Mouse (Mus musculus) C2C12 (cell line): ENCODE data around the gene Zfp579. TPM values are rescaled to one million over a fixed set of nuclear protein-coding genes. Genes with fewer than 3 reads are reported as not detected.

Experiments
- H3K27me3 ChIP-seq: one replicate; pipeline ENCODE4 v1.6.1; 2011; ENCODE audit not compliant: control insufficient read depth, insufficient read depth, insufficient read length
- H3K36me3 ChIP-seq: one replicate; pipeline ENCODE4 v1.6.1; 2011; ENCODE audit not compliant: control insufficient read depth, insufficient read depth
- H3K4me3 ChIP-seq: one replicate; pipeline ENCODE4 v1.5.1; 2011; ENCODE audit warnings: mild to moderate bottlenecking, control low read depth; ENCODE audit not compliant: poor library complexity, insufficient read depth, severe bottlenecking
- H3K79me2 ChIP-seq: one replicate; pipeline ENCODE4 v1.6.1; 2011; ENCODE audit not compliant: control insufficient read depth, insufficient read depth
- H3K79me3 ChIP-seq: one replicate; pipeline ENCODE4 v1.6.1; 2011; ENCODE audit warnings: low read depth, control low read depth
- H3ac ChIP-seq: one replicate; pipeline ENCODE3; 2011; ENCODE audit warnings: low read depth; ENCODE audit not compliant: control insufficient read depth, insufficient read length
- CEBPB ChIP-seq: IDR thresholded peaks from one replicate; pipeline ENCODE4 v1.6.1; 2011; ENCODE audit warnings: low read depth, mild to moderate bottlenecking, control low read depth, moderate library complexity
- CTCF ChIP-seq: IDR thresholded peaks from one replicate; pipeline ENCODE4 v1.5.1; 2011; ENCODE audit not compliant: control insufficient read depth, insufficient read depth, insufficient read length
- FOSL1 ChIP-seq: IDR thresholded peaks from one replicate; pipeline ENCODE4 v1.8.0; 2011; ENCODE audit warnings: mild to moderate bottlenecking, low read length; ENCODE audit not compliant: poor library complexity, insufficient read depth, severe bottlenecking
- MAX ChIP-seq: IDR thresholded peaks from one replicate; pipeline ENCODE4 v1.6.1; 2011; ENCODE audit warnings: mild to moderate bottlenecking, control low read depth
- MYOD1 ChIP-seq: IDR thresholded peaks from one replicate; pipeline ENCODE4 v1.6.1; 2011; ENCODE audit warnings: low read depth; ENCODE audit not compliant: control insufficient read depth, insufficient read length
- MYOG ChIP-seq: IDR thresholded peaks from one replicate; pipeline ENCODE4 v1.6.1; 2011; ENCODE audit not compliant: control insufficient read depth, insufficient read length; ENCODE audit errors: extremely low read depth
- USF1 ChIP-seq: IDR thresholded peaks from one replicate; pipeline ENCODE4 v1.6.1; 2011; ENCODE audit warnings: low read depth, mild to moderate bottlenecking, control low read depth, moderate library complexity
- polyA plus RNA-seq: library from polyadenylated mRNA; unstranded; fragments of >200 nt; fragmentation: generic; extraction: Trizol; gene quantifications from one replicate; pipeline ENCODE4 v1.2.1, GENCODE M21; 2012; ENCODE audit warnings: missing spikeins

Gene Zfp579
- polyA plus RNA-seq, 1 experiment = 10.1 TPM

DNA sequence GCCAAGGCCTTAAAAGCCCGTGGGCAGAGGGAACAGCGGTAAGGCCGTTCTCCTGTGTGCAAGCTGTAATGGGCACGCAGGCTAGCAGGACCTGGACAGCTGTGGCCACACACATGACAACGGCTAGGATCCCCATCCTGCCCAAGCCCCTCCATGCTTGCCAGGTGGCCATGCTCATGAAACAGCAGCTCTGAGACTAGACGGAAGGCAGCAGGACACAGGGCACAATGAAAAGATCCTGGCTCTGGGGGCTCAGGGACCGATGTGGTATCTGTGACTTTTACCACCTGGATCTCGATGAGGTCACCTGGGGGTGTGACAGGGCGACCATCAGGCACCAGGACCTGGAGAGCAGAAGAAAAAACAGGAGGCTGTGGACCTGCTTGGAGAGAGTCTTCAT, 40.2 kb upstream of the Zfp579 start:
- TF ChIP-seq CTCF = no peak
- TF ChIP-seq FOSL1 = no peak
- no peak for TF ChIP-seq MYOD1
- no peak for TF ChIP-seq CEBPB
- no peak for TF ChIP-seq USF1
- no peak for TF ChIP-seq MYOG
- TF ChIP-seq MAX = no peak
- Histone ChIP-seq H3K79me2 (no peaks in the 10 kb centered on the region), H3K79me3 (peaks cover 1% of the 10 kb centered on the region), H3ac (no peak overlapping the region), H3K27me3 (no peaks in the 10 kb centered on the region), H3K4me3 (no peak overlapping the region), H3K36me3 (peaks cover 24% of the 10 kb centered on the region)

DNA sequence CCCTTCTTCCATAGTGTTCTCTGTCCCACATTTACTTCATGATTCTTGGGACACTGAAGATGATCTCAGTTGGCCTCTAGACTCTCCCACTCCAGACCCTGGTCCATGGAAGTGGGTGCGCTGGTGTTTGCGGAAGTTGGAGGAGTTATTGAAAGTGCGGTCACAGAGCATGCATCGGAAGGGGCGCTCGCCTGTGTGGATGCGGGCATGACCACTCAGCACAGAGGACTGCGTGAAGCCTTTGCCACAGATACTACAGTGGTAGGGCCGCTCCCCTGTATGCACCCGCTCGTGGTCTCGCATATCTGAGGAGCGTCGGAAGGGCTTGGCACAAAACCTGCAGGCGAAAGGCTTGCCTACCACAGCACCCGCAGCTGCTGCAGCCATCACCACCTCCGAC, 39.7 kb upstream of the Zfp579 start:
- TF ChIP-seq CTCF = no peak
- no peak for TF ChIP-seq USF1
- no peak for TF ChIP-seq MYOG
- no peak for TF ChIP-seq FOSL1
- no peak for TF ChIP-seq CEBPB
- TF ChIP-seq MAX = no peak
- TF ChIP-seq MYOD1 = no peak
- Histone ChIP-seq H3K27me3 (no peaks in the 10 kb centered on the region), H3K36me3 (peaks cover 29% of the 10 kb centered on the region), H3K79me3 (peaks cover 1% of the 10 kb centered on the region), H3K79me2 (no peaks in the 10 kb centered on the region), H3ac (no peak overlapping the region), H3K4me3 (no peak overlapping the region)

DNA sequence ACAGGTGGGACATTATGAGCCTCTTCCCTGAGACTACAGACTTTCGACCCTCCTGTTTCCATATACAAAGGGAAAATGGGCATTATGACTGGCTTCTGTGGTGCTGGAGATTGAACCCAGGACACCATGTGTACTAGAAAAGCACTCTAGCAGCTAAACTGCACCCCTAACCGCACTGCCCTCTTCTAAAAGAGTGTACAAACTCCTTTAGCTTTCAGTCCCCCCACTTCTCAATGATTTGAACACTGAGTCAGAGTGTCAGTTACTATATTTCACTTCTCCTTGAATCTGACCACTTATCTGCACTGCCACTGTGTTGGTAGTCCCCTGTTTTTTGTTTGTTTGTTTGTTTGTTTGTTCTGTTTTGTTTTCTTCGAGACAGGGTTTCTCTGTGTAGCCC, 37.9 kb upstream of the Zfp579 start, which contains the start of gene 4632433K11Rik:
Gene 4632433K11Rik (plus strand): TSS at position 301 of the 400 bp plus-strand sequence.
- peaks cover 45% of the 10 kb centered on the region for H3K36me3 ChIP-seq
- TF ChIP-seq MYOG = no peak
- TF ChIP-seq CTCF = no peak
- no peak for TF ChIP-seq FOSL1
- TF ChIP-seq MYOD1 = no peak

GRCm38 (mm10) chr7:5031496-5031895, 35.5 kb upstream of the Zfp579 start:
- Histone ChIP-seq H3K79me2 (peaks cover 3% of the 10 kb centered on the region), H3K36me3 (peaks cover 59% of the 10 kb centered on the region), H3ac (no peak overlapping the region), H3K4me3 (no peak overlapping the region), H3K27me3 (no peaks in the 10 kb centered on the region), H3K79me3 (peaks cover 1% of the 10 kb centered on the region)
- TF ChIP-seq USF1 (no peak), MAX (no peak)

More for the DNA sequence above, 37.9 kb upstream of the Zfp579 start, which contains the start of gene 4632433K11Rik:
- Histone ChIP-seq H3K4me3 (no peak within 1 kb of the TSS), H3K79me2 (no peaks in the 10 kb centered on the region), H3ac (no peak within 1 kb of the TSS), H3K27me3 (no peaks in the 10 kb centered on the region), H3K79me3 (peaks cover 1% of the 10 kb centered on the region)

DNA sequence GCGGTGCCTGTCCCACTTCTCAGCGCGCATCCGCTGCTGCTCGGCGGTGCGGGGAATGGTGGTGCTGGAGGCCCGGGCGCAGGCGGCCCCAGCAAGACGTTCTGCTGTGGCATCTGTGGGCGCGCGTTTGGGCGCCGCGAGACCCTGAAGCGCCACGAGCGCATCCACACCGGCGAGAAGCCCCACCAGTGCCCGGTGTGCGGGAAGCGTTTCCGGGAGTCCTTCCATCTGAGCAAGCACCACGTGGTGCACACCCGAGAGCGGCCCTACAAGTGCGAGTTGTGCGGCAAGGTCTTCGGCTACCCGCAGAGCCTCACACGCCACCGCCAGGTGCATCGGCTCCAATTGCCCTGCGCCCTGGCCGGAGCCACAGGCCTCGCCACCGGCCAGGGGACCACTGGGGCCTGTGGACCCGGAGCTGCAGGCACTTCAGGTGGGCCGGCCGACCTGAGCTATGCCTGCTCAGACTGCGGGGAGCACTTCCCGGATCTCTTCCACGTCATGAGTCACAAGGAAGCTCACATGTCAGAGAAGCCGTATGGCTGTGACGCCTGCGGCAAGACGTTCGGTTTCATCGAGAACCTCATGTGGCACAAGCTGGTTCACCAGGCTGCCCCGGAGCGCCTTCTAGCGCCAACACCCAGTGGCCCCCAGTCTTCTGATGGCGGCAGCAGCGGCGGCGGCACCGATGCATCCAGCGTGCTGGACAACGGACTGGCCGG, 34.8 kb upstream of the Zfp579 start:
- H3ac ChIP-seq = no peak overlapping the region
- H3K27me3 ChIP-seq = no peaks in the 10 kb centered on the region
- no peak overlapping the region for H3K4me3 ChIP-seq
- H3K36me3 ChIP-seq = peaks cover 66% of the 10 kb centered on the region
- H3K79me3 ChIP-seq = peaks cover 3% of the 10 kb centered on the region
- TF ChIP-seq MYOG = no peak
- no peak for TF ChIP-seq CTCF
- TF ChIP-seq FOSL1 = no peak
- no peak for TF ChIP-seq MAX
- no peak for TF ChIP-seq CEBPB
- TF ChIP-seq MYOD1 = no peak
- TF ChIP-seq USF1 = no peak
- peaks cover 10% of the 10 kb centered on the region for H3K79me2 ChIP-seq

DNA sequence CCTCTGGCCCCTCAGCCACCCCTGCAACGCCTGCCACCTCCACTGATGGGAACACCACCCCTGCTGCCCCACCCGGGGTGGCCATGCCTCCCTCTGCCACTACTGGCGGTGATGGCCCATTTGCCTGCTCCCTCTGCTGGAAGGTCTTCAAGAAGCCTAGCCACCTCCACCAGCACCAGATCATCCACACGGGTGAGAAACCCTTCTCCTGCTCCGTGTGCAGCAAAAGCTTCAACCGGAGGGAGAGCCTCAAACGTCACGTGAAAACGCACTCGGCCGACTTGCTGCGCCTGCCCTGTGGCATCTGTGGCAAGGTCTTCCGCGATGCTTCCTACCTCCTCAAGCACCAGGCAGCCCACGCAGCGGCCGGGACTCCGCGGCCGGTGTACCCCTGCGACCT, 34.0 kb upstream of the Zfp579 start:
- Histone ChIP-seq H3ac (no peak overlapping the region), H3K27me3 (no peaks in the 10 kb centered on the region), H3K4me3 (no peak overlapping the region), H3K79me2 (peaks cover 18% of the 10 kb centered on the region), H3K79me3 (peaks cover 7% of the 10 kb centered on the region), H3K36me3 (peaks cover 73% of the 10 kb centered on the region)
- no peak for TF ChIP-seq USF1
- TF ChIP-seq MYOG = no peak
- TF ChIP-seq MYOD1 = no peak
- no peak for TF ChIP-seq CEBPB
- TF ChIP-seq MAX = no peak
- TF ChIP-seq FOSL1 = no peak
- TF ChIP-seq CTCF = no peak
